Mouse (Mus musculus): ENCODE data around the gene Pkn1. TPM values are rescaled to one million over a fixed set of nuclear protein-coding genes. Genes with fewer than 3 reads are reported as not detected.
A peak's percentile ranks its signal among the peaks of the same experiment; 100 is the strongest.

Gene Pkn1
- polyA plus RNA-seq, 1 experiment = 174 TPM

DNA sequence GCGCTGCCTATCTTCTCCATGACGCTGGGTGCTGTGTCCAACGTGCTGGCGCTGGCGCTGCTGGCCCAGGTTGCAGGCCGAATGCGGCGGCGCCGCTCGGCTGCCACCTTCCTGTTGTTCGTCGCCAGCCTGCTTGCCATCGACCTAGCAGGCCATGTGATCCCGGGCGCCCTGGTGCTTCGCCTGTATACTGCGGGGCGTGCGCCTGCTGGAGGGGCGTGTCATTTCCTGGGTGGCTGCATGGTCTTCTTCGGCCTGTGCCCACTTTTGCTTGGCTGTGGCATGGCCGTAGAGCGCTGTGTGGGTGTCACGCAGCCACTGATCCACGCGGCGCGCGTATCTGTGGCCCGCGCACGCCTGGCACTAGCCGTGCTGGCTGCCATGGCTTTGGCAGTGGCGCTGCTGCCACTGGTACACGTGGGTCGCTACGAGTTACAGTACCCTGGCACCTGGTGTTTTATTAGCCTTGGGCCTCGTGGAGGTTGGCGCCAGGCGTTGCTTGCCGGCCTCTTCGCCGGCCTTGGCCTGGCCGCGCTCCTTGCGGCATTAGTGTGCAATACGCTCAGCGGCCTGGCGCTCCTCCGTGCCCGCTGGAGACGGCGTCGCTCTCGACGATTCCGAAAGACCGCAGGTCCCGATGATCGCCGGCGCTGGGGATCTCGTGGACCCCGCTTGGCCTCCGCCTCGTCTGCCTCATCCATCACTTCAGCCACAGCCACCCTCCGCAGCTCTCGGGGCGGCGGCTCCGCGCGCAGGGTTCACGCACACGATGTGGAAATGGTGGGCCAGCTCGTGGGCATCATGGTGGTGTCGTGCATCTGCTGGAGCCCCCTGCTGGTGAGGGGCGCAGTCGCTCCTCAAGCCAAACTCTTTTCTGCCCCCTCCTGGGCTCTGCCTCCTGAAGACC lies 30.7 kb downstream of the Pkn1 start:
- TF ChIP-seq POLR2A (IDR thresholded peaks at IDR 0.05; ENCODE audit: borderline replicate concordance, low read depth, low read length) (no peak), CTCF (IDR thresholded peaks at IDR 0.05; ENCODE audit: low read depth, low read length) (0 out of 2 replicates have a peak, but pooled peaks have one; percentile 11)
- no peak overlapping the region for H3K27ac ChIP-seq (ENCODE audit: insufficient read depth, low read depth, low read length)
- no peak overlapping the region for H3K4me3 ChIP-seq (ENCODE audit: insufficient read depth, low read length)
- H3K4me1 ChIP-seq (ENCODE audit: control insufficient read depth, insufficient read depth, low read length) = no peaks in the 10 kb centered on the region

GRCm38 (mm10) chr8:83667526-83667925 lies 31.5 kb downstream of the Pkn1 start:
- Histone ChIP-seq H3K4me3 (ENCODE audit: insufficient read depth, low read length) (no peak overlapping the region), H3K4me1 (ENCODE audit: control insufficient read depth, insufficient read depth, low read length) (peaks cover 4% of the 10 kb centered on the region), H3K27ac (ENCODE audit: insufficient read depth, low read depth, low read length) (no peak overlapping the region)
- TF ChIP-seq CTCF (IDR thresholded peaks at IDR 0.05; ENCODE audit: low read depth, low read length) (no peak), POLR2A (IDR thresholded peaks at IDR 0.05; ENCODE audit: borderline replicate concordance, low read depth, low read length) (no peak)

GRCm38 (mm10) chr8:83666866-83667234 lies 32.1 kb downstream of the Pkn1 start:
- H3K27ac ChIP-seq (ENCODE audit: insufficient read depth, low read depth, low read length) = no peak overlapping the region
- no peak for TF ChIP-seq POLR2A (IDR thresholded peaks at IDR 0.05; ENCODE audit: borderline replicate concordance, low read depth, low read length)
- TF ChIP-seq CTCF (IDR thresholded peaks at IDR 0.05; ENCODE audit: low read depth, low read length) = no peak
- no peak overlapping the region for H3K4me3 ChIP-seq (ENCODE audit: insufficient read depth, low read length)
- H3K4me1 ChIP-seq (ENCODE audit: control insufficient read depth, insufficient read depth, low read length) = peaks cover 5% of the 10 kb centered on the region

GRCm38 (mm10) chr8:83665969-83666865 lies 32.8 kb downstream of the Pkn1 start, which contains the start of gene Ptger1:
Ptger1 (plus strand) TSS chr8:83666678.
- H3K4me3 ChIP-seq (ENCODE audit: insufficient read depth, low read length) = no peak within 1 kb of the TSS
- H3K4me1 ChIP-seq (ENCODE audit: control insufficient read depth, insufficient read depth, low read length) = peaks cover 5% of the 10 kb centered on the region
- no peak for TF ChIP-seq POLR2A (IDR thresholded peaks at IDR 0.05; ENCODE audit: borderline replicate concordance, low read depth, low read length)
- TF ChIP-seq CTCF (IDR thresholded peaks at IDR 0.05; ENCODE audit: low read depth, low read length) = no peak
- H3K27ac ChIP-seq (ENCODE audit: insufficient read depth, low read depth, low read length) = no peak within 1 kb of the TSS

DNA sequence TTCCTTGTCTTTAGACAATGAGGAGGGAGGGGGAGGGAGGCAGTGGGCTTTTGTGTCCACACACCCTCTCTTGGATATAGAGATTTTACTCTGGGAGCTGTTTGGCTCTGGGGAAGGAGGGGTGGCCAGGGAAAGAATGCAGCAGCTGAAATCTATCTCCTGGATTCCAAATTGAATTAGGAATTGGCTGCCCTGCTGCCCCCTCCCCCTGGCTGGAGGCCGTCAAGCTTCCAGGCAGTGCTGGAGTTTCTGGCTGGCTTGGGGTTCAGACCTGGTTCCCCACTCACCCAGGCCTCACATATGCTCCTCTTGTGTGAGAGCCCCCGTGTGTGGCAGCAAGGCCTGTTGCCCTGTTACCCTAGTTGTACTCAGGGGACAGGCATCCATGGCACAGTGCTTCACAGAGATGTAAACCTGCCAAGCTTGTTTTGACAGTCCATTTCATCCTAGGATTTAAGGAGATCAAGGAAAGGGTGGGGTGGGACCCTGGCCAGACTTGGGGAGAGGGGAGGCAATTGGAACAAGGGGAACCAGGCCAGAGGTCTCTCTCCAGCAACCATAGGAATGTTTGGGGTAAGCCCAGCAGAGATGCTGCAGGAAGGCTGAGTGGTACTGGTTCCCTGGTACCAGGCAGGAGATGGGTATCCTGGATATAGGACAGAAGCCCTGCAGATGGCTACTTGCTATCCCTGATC lies 33.9 kb downstream of the Pkn1 start:
- TF ChIP-seq CTCF (IDR thresholded peaks at IDR 0.05; ENCODE audit: low read depth, low read length) = no peak
- no peak for TF ChIP-seq POLR2A (IDR thresholded peaks at IDR 0.05; ENCODE audit: borderline replicate concordance, low read depth, low read length)
- peaks cover 5% of the 10 kb centered on the region for H3K4me1 ChIP-seq (ENCODE audit: control insufficient read depth, insufficient read depth, low read length)
- no peak overlapping the region for H3K27ac ChIP-seq (ENCODE audit: insufficient read depth, low read depth, low read length)
- no peak overlapping the region for H3K4me3 ChIP-seq (ENCODE audit: insufficient read depth, low read length)

DNA sequence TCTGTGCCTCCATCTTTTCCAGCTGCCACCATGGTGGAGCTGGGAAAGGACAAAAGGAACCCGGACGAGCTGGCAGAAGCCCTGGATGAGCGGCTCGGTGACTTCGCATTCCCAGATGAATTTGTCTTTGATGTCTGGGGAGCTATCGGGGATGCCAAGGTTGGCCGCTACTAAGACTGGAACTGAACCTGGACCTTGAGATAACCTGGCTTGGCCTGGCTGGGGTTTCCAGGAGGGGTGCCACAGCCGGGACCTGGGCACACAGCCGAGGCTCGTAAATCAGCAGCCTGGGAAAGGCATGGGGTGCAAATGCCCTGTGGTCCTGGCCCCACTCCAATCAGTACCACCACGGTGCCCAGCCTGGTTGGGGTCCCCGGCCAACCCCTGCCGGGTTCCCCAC lies 34.9 kb downstream of the Pkn1 start:
- no peak for TF ChIP-seq CTCF (IDR thresholded peaks at IDR 0.05; ENCODE audit: low read depth, low read length)
- TF ChIP-seq POLR2A (IDR thresholded peaks at IDR 0.05; ENCODE audit: borderline replicate concordance, low read depth, low read length) = no peak
- Histone ChIP-seq H3K27ac (ENCODE audit: insufficient read depth, low read depth, low read length) (no peak overlapping the region), H3K4me1 (ENCODE audit: control insufficient read depth, insufficient read depth, low read length) (peaks cover 5% of the 10 kb centered on the region), H3K4me3 (ENCODE audit: insufficient read depth, low read length) (no peak overlapping the region)

DNA sequence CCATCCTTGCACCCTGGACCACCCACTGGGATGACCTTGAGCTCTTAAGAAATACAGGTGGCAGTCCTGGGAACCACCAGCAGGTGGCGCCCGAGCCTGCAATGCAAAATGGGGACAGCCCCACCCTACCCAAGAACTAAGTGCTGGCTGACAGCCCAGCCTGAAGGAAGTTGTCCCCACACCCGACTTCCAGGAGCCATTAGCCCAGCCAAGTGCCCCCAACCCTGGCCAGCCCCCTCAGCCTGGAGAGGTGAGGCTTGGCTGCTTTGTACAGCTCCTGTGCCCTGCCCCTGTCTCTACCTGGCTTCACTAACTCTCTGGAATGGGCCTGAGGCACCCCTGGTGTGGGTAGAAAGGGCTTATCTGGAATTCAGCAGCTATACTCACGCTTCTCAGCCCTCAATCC lies 36.6 kb downstream of the Pkn1 start:
- no peak overlapping the region for H3K27ac ChIP-seq (ENCODE audit: insufficient read depth, low read depth, low read length)

DNA sequence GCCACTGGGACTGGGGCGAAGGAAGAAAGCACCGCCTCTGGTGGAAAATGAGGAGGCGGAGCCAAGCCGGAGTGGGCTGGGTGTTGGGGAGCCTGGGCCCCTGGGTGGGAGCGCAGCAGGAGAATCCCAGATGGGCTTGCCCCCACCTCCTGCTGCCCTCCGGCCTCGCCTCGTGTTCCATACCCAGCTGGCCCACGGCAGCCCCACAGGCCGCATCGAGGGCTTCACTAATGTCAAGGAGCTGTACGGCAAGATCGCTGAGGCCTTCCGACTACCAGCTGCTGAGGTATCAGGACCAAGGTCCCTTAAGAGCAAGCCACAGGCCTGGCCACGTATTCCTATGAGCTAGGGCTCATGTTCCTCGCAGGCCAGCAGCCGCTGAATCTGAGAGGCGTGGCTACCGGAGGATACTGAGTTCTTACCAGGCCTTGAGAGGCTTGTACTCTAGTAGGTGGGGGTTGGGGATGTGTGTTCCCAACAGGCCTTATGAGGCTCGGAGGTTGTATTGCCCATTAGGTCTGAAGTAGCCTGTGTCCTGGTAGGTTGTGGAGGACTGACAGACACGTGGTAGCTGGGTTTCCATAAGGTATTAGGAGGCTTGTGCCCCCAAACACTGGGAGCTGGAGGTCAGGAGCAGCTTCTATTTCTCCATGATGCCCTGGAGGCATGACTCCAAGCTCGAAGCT lies 37.8 kb downstream of the Pkn1 start:
- Histone ChIP-seq H3K4me3 (ENCODE audit: insufficient read depth, low read length) (no peak overlapping the region), H3K27ac (ENCODE audit: insufficient read depth, low read depth, low read length) (no peak overlapping the region), H3K4me1 (ENCODE audit: control insufficient read depth, insufficient read depth, low read length) (peaks cover 5% of the 10 kb centered on the region)
- no peak for TF ChIP-seq CTCF (IDR thresholded peaks at IDR 0.05; ENCODE audit: low read depth, low read length)
- TF ChIP-seq POLR2A (IDR thresholded peaks at IDR 0.05; ENCODE audit: borderline replicate concordance, low read depth, low read length) = no peak

More for the DNA sequence above, 36.6 kb downstream of the Pkn1 start:
- Histone ChIP-seq H3K4me3 (ENCODE audit: insufficient read depth, low read length) (no peak overlapping the region), H3K4me1 (ENCODE audit: control insufficient read depth, insufficient read depth, low read length) (peaks cover 5% of the 10 kb centered on the region)
- TF ChIP-seq CTCF (IDR thresholded peaks at IDR 0.05; ENCODE audit: low read depth, low read length) (peak; percentile 73), POLR2A (IDR thresholded peaks at IDR 0.05; ENCODE audit: borderline replicate concordance, low read depth, low read length) (no peak)

- peaks cover 5% of the 10 kb centered on the region for H3K4me1 ChIP-seq (ENCODE audit: control insufficient read depth, insufficient read depth, low read length)
These were observed 38.4 kb downstream of the Pkn1 start for GRCm38 (mm10) chr8:83660545-83660944.

More at GRCm38 (mm10) chr8:83660545-83660944, 38.4 kb downstream of the Pkn1 start:
- Histone ChIP-seq H3K27ac (ENCODE audit: insufficient read depth, low read depth, low read length) (no peak overlapping the region), H3K4me3 (ENCODE audit: insufficient read depth, low read length) (no peak overlapping the region)
- TF ChIP-seq CTCF (IDR thresholded peaks at IDR 0.05; ENCODE audit: low read depth, low read length) (no peak), POLR2A (IDR thresholded peaks at IDR 0.05; ENCODE audit: borderline replicate concordance, low read depth, low read length) (no peak)
